Mouse (Mus musculus) right cerebral cortex, postnatal 14 days (tissue): ENCODE results near the gene 4930469K13Rik.

ENCODE experiments used
- DNase-seq: peaks from one replicate; pipeline ENCODE4 v3.0.0; 2022

Gene 4930469K13Rik

GRCm38 (mm10) chr11:34077870-34078269 is 20.5 kb downstream of the 4930469K13Rik start:
- DNase-seq: no peak

GRCm38 (mm10) chr11:34073776-34074175 is 24.6 kb downstream of the 4930469K13Rik start:
- DNase-seq: peak; percentile 64

GRCm38 (mm10) chr11:34072309-34072708 is 26.0 kb downstream of the 4930469K13Rik start:
- DNase-seq: no peak

- DNase-seq: no peak
These were observed 27.8 kb downstream of the 4930469K13Rik start for GRCm38 (mm10) chr11:34070596-34070995.

- DNase-seq: no peak
These were observed 34.5 kb downstream of the 4930469K13Rik start for GRCm38 (mm10) chr11:34063702-34064485.

- no peak for DNase-seq
These were observed 35.1 kb downstream of the 4930469K13Rik start for GRCm38 (mm10) chr11:34063257-34063656.

- no peak for DNase-seq
These were observed 36.6 kb downstream of the 4930469K13Rik start for GRCm38 (mm10) chr11:34061740-34062139.

- no peak for DNase-seq
These were observed 39.4 kb downstream of the 4930469K13Rik start for GRCm38 (mm10) chr11:34058960-34059359.

GRCm38 (mm10) chr11:34058332-34058731 is 40.0 kb downstream of the 4930469K13Rik start:
- DNase-seq: no peak

- no peak for DNase-seq
These were observed 41.6 kb downstream of the 4930469K13Rik start for GRCm38 (mm10) chr11:34056715-34057114.

- peak; percentile 19 for DNase-seq
These were observed 44.2 kb downstream of the 4930469K13Rik start for GRCm38 (mm10) chr11:34054031-34054727.

GRCm38 (mm10) chr11:34053031-34053818 is 45.1 kb downstream of the 4930469K13Rik start:
- DNase-seq: no peak

GRCm38 (mm10) chr11:34050643-34051042 is 47.7 kb downstream of the 4930469K13Rik start:
- no peak for DNase-seq

GRCm38 (mm10) chr11:34050063-34050462 is 48.3 kb downstream of the 4930469K13Rik start:
- DNase-seq: no peak

GRCm38 (mm10) chr11:34049125-34049379 is 49.3 kb downstream of the 4930469K13Rik start:
- DNase-seq: no peak

GRCm38 (mm10) chr11:34048375-34049124 is 49.8 kb downstream of the 4930469K13Rik start:
- no peak for DNase-seq

GRCm38 (mm10) chr11:34047542-34047937 is 50.8 kb downstream of the 4930469K13Rik start:
- no peak for DNase-seq

- no peak for DNase-seq
These were observed 51.4 kb downstream of the 4930469K13Rik start, which contains the start of gene Lcp2 for GRCm38 (mm10) chr11:34046767-34047541. TSS of gene Lcp2 (plus strand) at chr11:34046920.

GRCm38 (mm10) chr11:34042808-34043207 is 55.5 kb downstream of the 4930469K13Rik start:
- DNase-seq: no peak

GRCm38 (mm10) chr11:34040061-34040460 is 58.3 kb downstream of the 4930469K13Rik start:
- DNase-seq: no peak

- DNase-seq: no peak
These were observed 62.3 kb downstream of the 4930469K13Rik start for GRCm38 (mm10) chr11:34035909-34036658.
